Mouse (Mus musculus): ENCODE data around the gene Lhfp.

DNA sequence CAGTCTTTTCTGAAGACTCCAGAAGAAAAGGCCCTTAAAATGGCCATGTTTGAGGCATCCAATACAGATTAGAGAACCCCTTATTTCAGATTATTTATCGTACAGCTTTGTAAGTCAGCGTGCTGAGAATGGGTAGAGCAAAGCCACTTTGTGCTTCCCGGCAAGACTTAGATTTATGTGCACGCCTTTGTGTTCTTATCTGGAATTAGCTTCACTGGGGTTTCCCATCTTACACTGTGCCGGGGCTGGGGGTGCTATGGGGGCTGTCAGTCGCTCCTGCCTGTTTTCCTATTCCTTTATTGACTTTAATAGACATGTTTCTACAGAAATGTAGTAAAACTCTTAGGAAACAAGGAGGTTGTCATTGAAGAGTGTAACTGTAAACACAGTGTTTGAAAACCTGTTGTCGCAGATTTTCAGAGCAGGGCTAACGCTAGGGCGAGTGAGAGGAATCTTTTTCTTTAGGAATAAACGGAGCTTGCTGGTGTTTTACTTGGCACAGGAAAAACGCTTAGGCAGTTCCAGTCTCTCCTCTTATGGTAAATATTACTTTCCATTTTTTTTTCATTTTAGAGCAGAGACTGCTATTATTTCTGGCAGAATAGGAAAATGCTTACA is 3.5 kb downstream of the Lhfp start:
- no peak for TF ChIP-seq TAL1 (conservative IDR thresholded peaks at IDR 0.05; ENCODE audit: low read depth, low read length)
- TF ChIP-seq CTCF (IDR thresholded peaks at IDR 0.05; ENCODE audit: low read depth, low read length): no peak

All from G1E (cell line).